Mouse (Mus musculus): ENCODE results near the gene Mindy4.

GRCm38 (mm10) chr6:55257246-55257645 lies 54.1 kb downstream of the Mindy4 start:
- no peak for TF ChIP-seq CTCF (IDR thresholded peaks at IDR 0.05; ENCODE audit: borderline replicate concordance, insufficient read depth, low read depth, low read length)
- no peak for TF ChIP-seq POLR2A (IDR thresholded peaks at IDR 0.05; ENCODE audit: borderline replicate concordance, insufficient read depth, low read length)
